Mouse (Mus musculus): ENCODE results near the gene Ssr1. TPM values are rescaled to one million over a fixed set of nuclear protein-coding genes. Genes with fewer than 3 reads are reported as not detected.

The Ssr1 gene
- polyA plus RNA-seq, 1 experiment: 10.5 TPM

- WGBS: 93% methylated on average over 5 of the region's 5 CpGs
- H3K27ac ChIP-seq (ENCODE audit: insufficient read depth, low read depth, low read length): no peak overlapping the region
- H3K4me1 ChIP-seq (ENCODE audit: control insufficient read depth, insufficient read depth, low read length): no peaks in the 10 kb centered on the region
- H3K4me3 ChIP-seq (ENCODE audit: insufficient read depth, low read depth, low read length): no peak overlapping the region
- no peak for DNase-seq
- H3K27me3 ChIP-seq (replicated peaks; ENCODE audit: control insufficient read depth, insufficient read depth, low read length): no peaks in the 10 kb centered on the region
- TF ChIP-seq POLR2A (IDR thresholded peaks at IDR 0.05; ENCODE audit: low read depth, low read length) (no peak), CTCF (conservative IDR thresholded peaks at IDR 0.05; ENCODE audit: insufficient read depth, insufficient read length, low read depth, low read length) (no peak)
- peaks cover 16% of the 10 kb centered on the region for H3K36me3 ChIP-seq (ENCODE audit: control insufficient read depth, insufficient read depth, low read length)
Observed at GRCm38 (mm10) chr13:37981063-37981462, 13.0 kb downstream of the Ssr1 start.

- H3K27me3 ChIP-seq (replicated peaks; ENCODE audit: control insufficient read depth, insufficient read depth, low read length): no peaks in the 10 kb centered on the region
- no peak for DNase-seq
- peaks cover 15% of the 10 kb centered on the region for H3K36me3 ChIP-seq (ENCODE audit: control insufficient read depth, insufficient read depth, low read length)
- no peak overlapping the region for H3K4me3 ChIP-seq (ENCODE audit: insufficient read depth, low read depth, low read length)
- TF ChIP-seq POLR2A (IDR thresholded peaks at IDR 0.05; ENCODE audit: low read depth, low read length) (no peak), CTCF (conservative IDR thresholded peaks at IDR 0.05; ENCODE audit: insufficient read depth, insufficient read length, low read depth, low read length) (no peak)
- H3K27ac ChIP-seq (ENCODE audit: insufficient read depth, low read depth, low read length): no peak overlapping the region
- 93% methylated on average over 10 of the region's 10 CpGs for WGBS
- H3K4me1 ChIP-seq (ENCODE audit: control insufficient read depth, insufficient read depth, low read length): no peaks in the 10 kb centered on the region
Observed at GRCm38 (mm10) chr13:37980346-37980745, 13.7 kb downstream of the Ssr1 start.

- Histone ChIP-seq H3K27me3 (replicated peaks; ENCODE audit: control insufficient read depth, insufficient read depth, low read length) (no peaks in the 10 kb centered on the region), H3K4me1 (ENCODE audit: control insufficient read depth, insufficient read depth, low read length) (no peaks in the 10 kb centered on the region), H3K36me3 (ENCODE audit: control insufficient read depth, insufficient read depth, low read length) (peaks cover 11% of the 10 kb centered on the region), H3K27ac (ENCODE audit: insufficient read depth, low read depth, low read length) (no peak overlapping the region), H3K4me3 (ENCODE audit: insufficient read depth, low read depth, low read length) (no peak overlapping the region)
- no peak for TF ChIP-seq CTCF (conservative IDR thresholded peaks at IDR 0.05; ENCODE audit: insufficient read depth, insufficient read length, low read depth, low read length)
- DNase-seq: no peak
- 92% methylated on average over 12 of the region's 12 CpGs for WGBS
Observed at GRCm38 (mm10) chr13:37979506-37979905, 14.5 kb downstream of the Ssr1 start.

GRCm38 (mm10) chr13:37974731-37975130 lies 19.3 kb downstream of the Ssr1 start:
- Histone ChIP-seq H3K4me3 (ENCODE audit: insufficient read depth, low read depth, low read length) (no peak overlapping the region), H3K4me1 (ENCODE audit: control insufficient read depth, insufficient read depth, low read length) (no peaks in the 10 kb centered on the region), H3K27ac (ENCODE audit: insufficient read depth, low read depth, low read length) (no peak overlapping the region), H3K36me3 (ENCODE audit: control insufficient read depth, insufficient read depth, low read length) (peaks cover 1% of the 10 kb centered on the region; the same call in 1 of the 2 replicates), H3K27me3 (replicated peaks; ENCODE audit: control insufficient read depth, insufficient read depth, low read length) (no peaks in the 10 kb centered on the region)
- WGBS: 79% methylated on average over 5 of the region's 5 CpGs
- TF ChIP-seq POLR2A (IDR thresholded peaks at IDR 0.05; ENCODE audit: low read depth, low read length): no peak
- no peak for TF ChIP-seq CTCF (conservative IDR thresholded peaks at IDR 0.05; ENCODE audit: insufficient read depth, insufficient read length, low read depth, low read length)
- no peak for DNase-seq

- Histone ChIP-seq H3K4me3 (ENCODE audit: insufficient read depth, low read depth, low read length) (no peak overlapping the region), H3K27ac (ENCODE audit: insufficient read depth, low read depth, low read length) (no peak overlapping the region), H3K4me1 (ENCODE audit: control insufficient read depth, insufficient read depth, low read length) (no peaks in the 10 kb centered on the region), H3K36me3 (ENCODE audit: control insufficient read depth, insufficient read depth, low read length) (peaks cover 1% of the 10 kb centered on the region; the same call in 1 of the 2 replicates), H3K27me3 (replicated peaks; ENCODE audit: control insufficient read depth, insufficient read depth, low read length) (no peaks in the 10 kb centered on the region)
- no peak for DNase-seq
- WGBS: 84% methylated on average over 6 of the region's 6 CpGs
- no peak for TF ChIP-seq CTCF (conservative IDR thresholded peaks at IDR 0.05; ENCODE audit: insufficient read depth, insufficient read length, low read depth, low read length)
- TF ChIP-seq POLR2A (IDR thresholded peaks at IDR 0.05; ENCODE audit: low read depth, low read length): no peak
Observed at GRCm38 (mm10) chr13:37974036-37974435, 20.0 kb downstream of the Ssr1 start.

GRCm38 (mm10) chr13:37970887-37971530 lies 23.0 kb downstream of the Ssr1 start:
- DNase-seq: no peak
- Histone ChIP-seq H3K36me3 (ENCODE audit: control insufficient read depth, insufficient read depth, low read length) (no peaks in the 10 kb centered on the region), H3K4me1 (ENCODE audit: control insufficient read depth, insufficient read depth, low read length) (no peaks in the 10 kb centered on the region), H3K4me3 (ENCODE audit: insufficient read depth, low read depth, low read length) (no peak overlapping the region), H3K27me3 (replicated peaks; ENCODE audit: control insufficient read depth, insufficient read depth, low read length) (no peaks in the 10 kb centered on the region), H3K27ac (ENCODE audit: insufficient read depth, low read depth, low read length) (no peak overlapping the region)
- 56% methylated on average over 11 of the region's 11 CpGs for WGBS
- no peak for TF ChIP-seq POLR2A (IDR thresholded peaks at IDR 0.05; ENCODE audit: low read depth, low read length)
- peak; percentile 44 for TF ChIP-seq CTCF (conservative IDR thresholded peaks at IDR 0.05; ENCODE audit: insufficient read depth, insufficient read length, low read depth, low read length)

- DNase-seq: no peak
- Histone ChIP-seq H3K27me3 (replicated peaks; ENCODE audit: control insufficient read depth, insufficient read depth, low read length) (no peaks in the 10 kb centered on the region), H3K36me3 (ENCODE audit: control insufficient read depth, insufficient read depth, low read length) (no peaks in the 10 kb centered on the region), H3K4me3 (ENCODE audit: insufficient read depth, low read depth, low read length) (no peak overlapping the region), H3K27ac (ENCODE audit: insufficient read depth, low read depth, low read length) (no peak overlapping the region), H3K4me1 (ENCODE audit: control insufficient read depth, insufficient read depth, low read length) (no peaks in the 10 kb centered on the region)
- no peak for TF ChIP-seq CTCF (conservative IDR thresholded peaks at IDR 0.05; ENCODE audit: insufficient read depth, insufficient read length, low read depth, low read length)
- no peak for TF ChIP-seq POLR2A (IDR thresholded peaks at IDR 0.05; ENCODE audit: low read depth, low read length)
- WGBS: 77% methylated on average over 8 of the region's 8 CpGs
Observed at GRCm38 (mm10) chr13:37969988-37970387, 24.0 kb downstream of the Ssr1 start.

Measured in kidney, adult 2 months (tissue).